Mouse (Mus musculus): ENCODE measurements at regions not wholly inside any gene's neighbourhood (a gene's known extent, or its start where the extent isn't known, plus 50 kb on each side); places are given as distances from the start of the nearest gene placed in this dataset.

- DNase-seq (ENCODE audit: low read depth), result no peak
Measured at GRCm38 (mm10) chr4:4920256-4920655, 127.1 kb upstream of the Impad1 start.

GRCm38 (mm10) chr4:4875257-4875656 lies 82.1 kb upstream of the Impad1 start:
- DNase-seq (ENCODE audit: low read depth), result peak; percentile 9

- DNase-seq (ENCODE audit: low read depth), result no peak
Measured at GRCm38 (mm10) chr4:4858345-4858744, 65.2 kb upstream of the Impad1 start.
